Mouse (Mus musculus) intestine, embryonic 14.5 days (tissue): ENCODE data around the gene Nudt5. TPM values are rescaled to one million over a fixed set of nuclear protein-coding genes. Genes with fewer than 3 reads are reported as not detected.

Source experiments
- ATAC-seq: fragments of 200-750 bp; cut with Nextera tagmentation; replicated peaks from 2 replicates; pipeline ENCODE4 v1.8.0; 2017; ENCODE audit warnings: low read depth, moderate number of reproducible peaks, moderate TSS enrichment, moderate library complexity; ENCODE audit not compliant: low FRiP score, low TSS enrichment
- DNase-seq: peaks from one replicate; pipeline ENCODE4 v3.0.0-alpha.2; 2018; ENCODE audit warnings: low spot score
- H3K27ac ChIP-seq: fragments of 300-500 bp; sonication (generic); 2 replicates; pipeline ENCODE4 v1.5.1; 2014; ENCODE audit warnings: low read depth, mild to moderate bottlenecking, control low read depth
- H3K27me3 ChIP-seq: fragments of 300-500 bp; sonication (generic); replicated peaks from 2 replicates; pipeline ENCODE4 v1.6.1; 2014; ENCODE audit warnings: low read length, control low read depth; ENCODE audit not compliant: control insufficient read depth, insufficient read depth
- H3K36me3 ChIP-seq: fragments of 300-500 bp; sonication (generic); 2 replicates; pipeline ENCODE4 v1.6.1; 2014; ENCODE audit warnings: low read length, control low read depth; ENCODE audit not compliant: control insufficient read depth, insufficient read depth
- H3K4me1 ChIP-seq: fragments of 300-500 bp; sonication (generic); replicated peaks from 2 replicates; pipeline ENCODE4 v1.6.1; 2014; ENCODE audit warnings: low read length, control low read depth, mixed read lengths; ENCODE audit not compliant: control insufficient read depth, insufficient read depth
- H3K4me2 ChIP-seq: fragments of 300-500 bp; sonication (generic); 2 replicates; pipeline ENCODE4 v1.6.1; 2014; ENCODE audit warnings: low read length
- H3K4me3 ChIP-seq: fragments of 300-500 bp; sonication (generic); 2 replicates; pipeline ENCODE4 v1.5.1; 2014; ENCODE audit warnings: low read depth, low read length, control low read depth, mixed read lengths
- H3K9ac ChIP-seq: fragments of 300-500 bp; sonication (generic); 2 replicates; pipeline ENCODE4 v1.6.1; 2014; ENCODE audit warnings: mild to moderate bottlenecking, low read length
- H3K9me3 ChIP-seq: fragments of 300-500 bp; sonication (generic); 2 replicates; pipeline ENCODE4 v1.6.1; 2016; ENCODE audit warnings: low read length, control low read depth; ENCODE audit not compliant: control insufficient read depth
- WGBS: fragments of 180-500 bp; shearing (Covaris S2); extraction: QIAGEN DNeasy Blood & Tissue Kit; methylation state at CpG from one replicate; pipeline ENCODE4 v1.1.7; 2014; 5-methylcytosine and 5-hydroxymethylcytosine counted together
- polyA plus RNA-seq: library from polyadenylated mRNA; unstranded; fragments of >200 nt; fragmentation: Nextera tagmentation; extraction: Ambion mirVana; gene quantifications from 2 replicates; pipeline ENCODE4 v1.2.1, GENCODE M21; 2014

The Nudt5 gene
- polyA plus RNA-seq, 1 experiment from 2014 or later = 70.1 TPM

GRCm38 (mm10) chr2:5810036-5810718, 34.6 kb upstream of the Nudt5 start:
- H3K36me3 ChIP-seq = peaks cover 66% of the 10 kb centered on the region
- H3K27me3 ChIP-seq = no peaks in the 10 kb centered on the region
- H3K4me2 ChIP-seq = no peak overlapping the region
- no peak overlapping the region for H3K27ac ChIP-seq
- H3K4me1 ChIP-seq = no peaks in the 10 kb centered on the region
- ATAC-seq (no peak), DNase-seq (no peak)
- H3K4me3 ChIP-seq = no peak overlapping the region
- H3K9ac ChIP-seq = no peak overlapping the region
- H3K9me3 ChIP-seq = no peaks in the 10 kb centered on the region
- 93% methylated on average over 5 of the region's 5 CpGs for WGBS

GRCm38 (mm10) chr2:5811235-5811782, 33.5 kb upstream of the Nudt5 start:
- DNase-seq (no peak), ATAC-seq (no peak)
- Histone ChIP-seq H3K9me3 (no peaks in the 10 kb centered on the region), H3K4me1 (no peaks in the 10 kb centered on the region), H3K9ac (no peak overlapping the region), H3K4me2 (no peak overlapping the region), H3K27me3 (no peaks in the 10 kb centered on the region), H3K27ac (no peak overlapping the region), H3K36me3 (peaks cover 67% of the 10 kb centered on the region), H3K4me3 (no peak overlapping the region)
- 91% methylated on average over 5 of the region's 5 CpGs for WGBS

GRCm38 (mm10) chr2:5821264-5821663, 23.6 kb upstream of the Nudt5 start:
- H3K9me3 ChIP-seq = no peaks in the 10 kb centered on the region
- H3K27me3 ChIP-seq = no peaks in the 10 kb centered on the region
- DNase-seq (no peak), ATAC-seq (no peak)
- 82% methylated on average over 10 of the region's 10 CpGs for WGBS
- H3K4me2 ChIP-seq = no peak overlapping the region
- no peaks in the 10 kb centered on the region for H3K4me1 ChIP-seq
- no peak overlapping the region for H3K9ac ChIP-seq
- H3K36me3 ChIP-seq = peaks cover 66% of the 10 kb centered on the region
- no peak overlapping the region for H3K4me3 ChIP-seq
- H3K27ac ChIP-seq = no peak overlapping the region

- Histone ChIP-seq H3K9me3 (no peaks in the 10 kb centered on the region), H3K4me1 (no peaks in the 10 kb centered on the region), H3K9ac (no peak overlapping the region), H3K36me3 (peaks cover 64% of the 10 kb centered on the region), H3K27ac (no peak overlapping the region), H3K27me3 (no peaks in the 10 kb centered on the region), H3K4me3 (no peak overlapping the region), H3K4me2 (no peak overlapping the region)
- ATAC-seq = no peak
- no peak for DNase-seq
- 94% methylated on average over 6 of the region's 6 CpGs for WGBS
Measured at GRCm38 (mm10) chr2:5822449-5822848, 22.4 kb upstream of the Nudt5 start.

GRCm38 (mm10) chr2:5824213-5824612, 20.6 kb upstream of the Nudt5 start:
- WGBS = 23% methylated on average over 1 of the region's 1 CpGs
- H3K4me2 ChIP-seq = no peak overlapping the region
- H3K9me3 ChIP-seq = no peaks in the 10 kb centered on the region
- H3K27ac ChIP-seq = no peak overlapping the region
- no peaks in the 10 kb centered on the region for H3K27me3 ChIP-seq
- no peak overlapping the region for H3K4me3 ChIP-seq
- DNase-seq = peak; percentile 48
- H3K36me3 ChIP-seq = peaks cover 56% of the 10 kb centered on the region
- no peak for ATAC-seq
- no peaks in the 10 kb centered on the region for H3K4me1 ChIP-seq
- no peak overlapping the region for H3K9ac ChIP-seq

GRCm38 (mm10) chr2:5824685-5825084, 20.1 kb upstream of the Nudt5 start:
- no peak overlapping the region for H3K9ac ChIP-seq
- H3K4me2 ChIP-seq = no peak overlapping the region
- no peaks in the 10 kb centered on the region for H3K4me1 ChIP-seq
- H3K27me3 ChIP-seq = no peaks in the 10 kb centered on the region
- 79% methylated on average over 5 of the region's 5 CpGs for WGBS
- no peaks in the 10 kb centered on the region for H3K9me3 ChIP-seq
- no peak overlapping the region for H3K27ac ChIP-seq
- DNase-seq (no peak), ATAC-seq (no peak)
- no peak overlapping the region for H3K4me3 ChIP-seq
- peaks cover 51% of the 10 kb centered on the region for H3K36me3 ChIP-seq

- no peak overlapping the region for H3K4me2 ChIP-seq
- H3K36me3 ChIP-seq = peaks cover 50% of the 10 kb centered on the region
- H3K4me1 ChIP-seq = no peaks in the 10 kb centered on the region
- ATAC-seq = no peak
- no peak overlapping the region for H3K4me3 ChIP-seq
- DNase-seq = no peak
- 96% methylated on average over 5 of the region's 5 CpGs for WGBS
- no peaks in the 10 kb centered on the region for H3K9me3 ChIP-seq
- H3K9ac ChIP-seq = no peak overlapping the region
- no peaks in the 10 kb centered on the region for H3K27me3 ChIP-seq
- no peak overlapping the region for H3K27ac ChIP-seq
Measured at GRCm38 (mm10) chr2:5825265-5825913, 19.4 kb upstream of the Nudt5 start.

GRCm38 (mm10) chr2:5840815-5841214, 4.0 kb upstream of the Nudt5 start:
- no peak for ATAC-seq
- WGBS = 97% methylated on average over 11 of the region's 11 CpGs
- Histone ChIP-seq H3K27ac (no peak overlapping the region), H3K4me3 (no peak overlapping the region), H3K9me3 (peaks cover 3% of the 10 kb centered on the region; the same call in 1 of the 2 replicates), H3K4me2 (no peak overlapping the region), H3K36me3 (peaks cover 55% of the 10 kb centered on the region), H3K27me3 (no peaks in the 10 kb centered on the region), H3K4me1 (peaks cover under 1% of the 10 kb centered on the region; the same call in 1 of the 2 replicates), H3K9ac (no peak overlapping the region)
- no peak for DNase-seq
